Mouse (Mus musculus): ENCODE results near the gene Gng3. TPM values are rescaled to one million over a fixed set of nuclear protein-coding genes. Genes with fewer than 3 reads are reported as not detected.
A peak's percentile ranks its signal among the peaks of the same experiment; 100 is the strongest.
"Not testable (repeated sequence)": the region's sequence is repeated elsewhere in the genome, so short reads cannot be mapped to it uniquely, and the experiment has no call there.

Gene Gng3
- polyA plus RNA-seq, 1 experiment from 2014 or later = 2.9 TPM

DNA sequence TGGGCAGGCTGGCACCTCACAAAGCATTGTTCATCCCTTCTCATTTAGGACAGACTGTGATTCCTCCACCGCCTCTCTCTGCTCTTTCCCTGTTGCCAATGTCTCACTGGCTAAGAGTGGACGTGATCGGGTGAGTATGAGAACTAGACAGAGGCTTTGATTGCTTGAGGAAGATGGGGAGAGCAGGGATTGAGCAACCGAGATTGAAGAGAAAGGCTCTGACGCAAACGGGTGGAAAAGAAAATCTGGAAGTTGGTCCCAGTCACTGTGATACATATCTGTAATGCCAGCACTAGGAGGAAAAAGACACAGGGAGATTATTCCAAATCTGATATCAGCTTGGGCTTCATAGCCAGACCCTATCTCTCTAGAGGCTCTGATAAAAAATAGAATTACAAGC lies 4.0 kb upstream of the Gng3 start:
- ATAC-seq (ENCODE audit: insufficient number of reproducible peaks, low FRiP score) = no peak
- Histone ChIP-seq H3K36me3 (peaks cover 34% of the 10 kb centered on the region), H3K27ac (ENCODE audit: poor library complexity, severe bottlenecking) (no peak overlapping the region), H3K27me3 (replicated peaks) (no peaks in the 10 kb centered on the region), H3K9me3 (replicated peaks) (no peaks in the 10 kb centered on the region), H3K4me1 (replicated peaks) (peaks cover 28% of the 10 kb centered on the region), H3K4me3 (no peak overlapping the region), H3K9ac (no peak overlapping the region), H3K4me2 (no peak overlapping the region)
- whole genome bisulfite sequencing = 84% methylated on average over 6 of the region's 6 CpGs

DNA sequence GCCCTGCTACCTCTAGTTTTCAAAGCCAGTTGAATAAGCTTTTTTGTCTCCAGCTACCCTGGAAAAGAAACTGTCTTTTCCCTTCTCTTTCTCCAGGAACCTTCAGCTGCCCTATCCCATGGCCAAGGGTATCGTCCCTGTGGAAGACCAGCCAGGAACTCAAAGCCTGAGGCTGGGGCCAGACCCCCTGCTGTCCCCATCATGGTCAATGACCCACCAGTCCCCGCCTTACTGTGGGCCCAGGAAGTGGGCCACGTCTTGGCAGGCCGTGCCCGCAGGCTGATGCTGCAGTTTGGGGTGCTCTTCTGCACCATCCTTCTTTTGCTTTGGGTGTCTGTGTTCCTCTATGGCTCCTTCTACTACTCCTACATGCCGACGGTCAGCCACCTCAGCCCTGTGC lies 2.0 kb upstream of the Gng3 start:
- peak overlapping the region; percentile 58; the same call in 1 of the 2 replicates for H3K4me3 ChIP-seq
- ATAC-seq (ENCODE audit: insufficient number of reproducible peaks, low FRiP score) = no peak
- peaks cover 14% of the 10 kb centered on the region for H3K36me3 ChIP-seq
- H3K9ac ChIP-seq = peak overlapping the region; percentile 80; the same call in 1 of the 2 replicates
- H3K4me2 ChIP-seq = peak overlapping the region; percentile 82
- H3K27ac ChIP-seq (ENCODE audit: poor library complexity, severe bottlenecking) = no peak overlapping the region
- H3K9me3 ChIP-seq (replicated peaks) = no peaks in the 10 kb centered on the region
- H3K27me3 ChIP-seq (replicated peaks) = no peaks in the 10 kb centered on the region
- WGBS = 89% methylated on average over 7 of the region's 7 CpGs
- peaks cover 30% of the 10 kb centered on the region for H3K4me1 ChIP-seq (replicated peaks)

DNA sequence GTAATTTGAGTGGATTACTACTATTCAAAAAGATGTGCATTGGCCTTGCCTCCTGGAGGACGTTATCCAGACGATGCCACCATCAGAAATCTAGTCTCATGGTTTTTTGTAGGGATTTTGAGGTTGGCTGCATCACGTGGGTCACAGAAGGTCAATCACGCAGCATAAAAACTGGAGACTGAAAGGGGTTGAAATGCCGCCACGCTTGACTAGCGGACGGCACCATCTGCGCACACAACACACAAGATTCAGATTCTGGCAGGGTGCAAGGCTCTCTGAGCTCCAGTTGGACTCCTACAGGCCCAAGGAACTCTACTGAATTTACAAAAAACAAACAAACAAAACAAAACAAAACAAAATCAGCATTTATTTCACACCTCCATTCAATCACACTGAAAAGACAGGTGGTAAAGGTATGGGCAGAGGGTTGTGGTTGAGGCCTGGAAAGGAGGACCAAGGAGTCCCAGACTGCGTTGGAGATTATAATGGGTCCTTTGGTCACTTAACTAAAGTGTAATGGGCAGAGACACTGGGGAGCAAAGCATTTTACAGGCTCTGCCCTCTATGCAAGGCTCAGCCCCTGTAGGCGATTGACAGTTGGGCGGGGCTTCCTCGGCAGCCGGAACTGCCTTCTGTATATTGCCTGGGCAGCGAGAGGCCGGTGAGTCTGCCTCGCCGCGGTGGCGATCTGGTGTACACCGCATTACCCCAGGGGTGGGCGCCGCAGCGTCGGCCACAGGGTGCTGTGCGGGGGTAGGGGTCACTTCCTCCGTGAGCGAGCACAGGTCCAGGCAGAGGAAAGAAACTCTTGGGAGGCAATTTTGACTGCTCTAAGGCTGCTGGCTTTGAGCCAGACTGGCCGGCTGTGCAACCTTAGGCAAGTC lies 1.2 kb upstream of the Gng3 start:
- 0 out of 2 replicates have a peak, but pooled peaks cover 8% of the 10 kb centered on the region for H3K36me3 ChIP-seq
- no peaks in the 10 kb centered on the region for H3K9me3 ChIP-seq (replicated peaks)
- H3K4me1 ChIP-seq (replicated peaks) = peaks cover 30% of the 10 kb centered on the region
- ATAC-seq (ENCODE audit: insufficient number of reproducible peaks, low FRiP score) = peak; percentile 76
- peak overlapping the region; percentile 82 for H3K4me2 ChIP-seq
- peak overlapping the region; percentile 58 for H3K4me3 ChIP-seq
- no peak overlapping the region for H3K27ac ChIP-seq (ENCODE audit: poor library complexity, severe bottlenecking)
- WGBS = 21% methylated on average over 29 of the region's 29 CpGs
- H3K9ac ChIP-seq = peak overlapping the region; percentile 80
- no peaks in the 10 kb centered on the region for H3K27me3 ChIP-seq (replicated peaks)

DNA sequence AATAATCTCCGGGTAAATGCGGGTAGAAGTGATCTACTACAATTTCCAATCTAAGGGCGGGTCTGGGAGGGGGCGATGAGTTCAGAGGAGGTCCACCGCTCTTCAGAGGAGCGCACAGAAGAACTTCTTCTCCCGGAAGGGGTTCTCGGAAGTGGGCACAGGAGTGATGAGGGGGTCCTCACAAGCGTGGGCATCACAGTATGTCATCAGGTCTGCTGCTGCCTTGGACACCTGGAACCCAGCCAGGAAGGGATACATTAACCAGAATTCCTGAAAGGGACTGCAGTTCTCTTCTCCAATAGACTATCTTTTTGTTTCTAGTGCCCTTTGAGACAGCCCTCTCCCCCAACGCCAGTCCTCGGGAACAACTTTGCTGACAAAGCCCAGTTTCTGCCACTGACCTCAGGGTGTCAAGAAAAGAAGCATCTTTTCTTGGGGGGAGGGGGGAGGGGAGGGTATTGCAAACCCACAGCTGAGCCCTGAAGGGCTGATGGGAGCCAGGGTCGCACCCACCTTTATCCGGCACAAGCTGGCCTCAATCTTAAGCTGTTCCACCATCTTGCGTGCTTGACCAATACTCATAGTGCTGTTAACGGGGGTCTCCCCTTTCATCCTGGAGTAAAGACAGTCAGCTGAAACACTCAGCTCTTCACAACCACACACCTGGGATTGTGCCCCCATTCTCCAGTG lies 808 bp downstream of the Gng3 start:
- H3K27me3 ChIP-seq (replicated peaks) = no peaks in the 10 kb centered on the region
- WGBS = 18% methylated on average over 15 of the region's 15 CpGs
- no peaks in the 10 kb centered on the region for H3K9me3 ChIP-seq (replicated peaks)
- peaks cover 22% of the 10 kb centered on the region for H3K36me3 ChIP-seq
- peak overlapping the region; percentile 60 for H3K4me3 ChIP-seq
- H3K9ac ChIP-seq = peak overlapping the region; percentile 67
- peak overlapping the region; percentile 72 for H3K4me2 ChIP-seq
- H3K4me1 ChIP-seq (replicated peaks) = peaks cover 30% of the 10 kb centered on the region
- ATAC-seq (ENCODE audit: insufficient number of reproducible peaks, low FRiP score) = 0 out of 2 replicates have a peak, but pooled peaks have one; percentile 13
- peak overlapping the region; percentile 94 for H3K27ac ChIP-seq (ENCODE audit: poor library complexity, severe bottlenecking)

DNA sequence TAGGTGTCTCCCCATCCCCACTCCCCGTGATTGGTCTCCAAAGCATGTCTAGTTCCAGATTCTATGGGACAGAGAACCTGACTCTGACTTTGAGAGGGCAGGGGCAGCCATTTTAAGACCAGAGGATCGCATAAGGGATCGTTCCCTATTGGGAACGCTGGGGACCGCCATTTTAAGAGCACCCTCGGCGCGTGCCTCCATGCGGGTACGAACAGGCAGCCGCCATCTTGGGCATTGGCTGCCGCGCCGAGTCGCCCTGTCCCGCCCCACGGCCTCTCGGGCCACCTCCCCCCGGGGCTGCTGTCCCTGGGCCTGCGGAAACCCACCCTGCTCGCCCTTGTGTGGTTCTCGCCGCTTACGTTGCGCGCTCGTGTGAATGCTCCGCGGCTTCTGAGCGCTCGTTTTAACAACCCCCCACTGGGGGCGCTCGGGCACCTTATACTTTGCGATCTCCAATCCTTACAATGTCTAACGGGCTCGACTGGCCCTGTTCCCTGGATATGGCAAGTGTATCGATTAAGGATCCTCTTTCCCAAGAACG lies 1.7 kb downstream of the Gng3 start, which contains the start of gene Bscl2:
Bscl2 (plus strand) TSS at position 217 of the 541 bp plus-strand sequence.
- Histone ChIP-seq H3K4me2 (peak within 1 kb of the TSS; percentile 72), H3K4me3 (peak within 1 kb of the TSS; percentile 60), H3K9ac (peak within 1 kb of the TSS; percentile 67), H3K9me3 (replicated peaks) (no peaks in the 10 kb centered on the region), H3K27ac (ENCODE audit: poor library complexity, severe bottlenecking) (peak within 1 kb of the TSS; percentile 94), H3K4me1 (replicated peaks) (peaks cover 30% of the 10 kb centered on the region), H3K36me3 (peaks cover 26% of the 10 kb centered on the region), H3K27me3 (replicated peaks) (no peaks in the 10 kb centered on the region)
- peak; percentile 70 for ATAC-seq (ENCODE audit: insufficient number of reproducible peaks, low FRiP score)
- 2% methylated on average over 38 of the region's 38 CpGs for WGBS

- H3K4me3 ChIP-seq; H3K9me3 ChIP-seq (replicated peaks); H3K27ac ChIP-seq (ENCODE audit: poor library complexity, severe bottlenecking); H3K9ac ChIP-seq; ATAC-seq (ENCODE audit: insufficient number of reproducible peaks, low FRiP score); H3K27me3 ChIP-seq (replicated peaks); H3K4me2 ChIP-seq: not testable (repeated sequence)
- peaks cover 30% of the 10 kb centered on the region for H3K4me1 ChIP-seq (replicated peaks)
- peaks cover 35% of the 10 kb centered on the region for H3K36me3 ChIP-seq
- WGBS = 96% methylated on average over 10 of the region's 10 CpGs
Measured at GRCm38 (mm10) chr19:8836327-8836726, 2.7 kb downstream of the Gng3 start.

DNA sequence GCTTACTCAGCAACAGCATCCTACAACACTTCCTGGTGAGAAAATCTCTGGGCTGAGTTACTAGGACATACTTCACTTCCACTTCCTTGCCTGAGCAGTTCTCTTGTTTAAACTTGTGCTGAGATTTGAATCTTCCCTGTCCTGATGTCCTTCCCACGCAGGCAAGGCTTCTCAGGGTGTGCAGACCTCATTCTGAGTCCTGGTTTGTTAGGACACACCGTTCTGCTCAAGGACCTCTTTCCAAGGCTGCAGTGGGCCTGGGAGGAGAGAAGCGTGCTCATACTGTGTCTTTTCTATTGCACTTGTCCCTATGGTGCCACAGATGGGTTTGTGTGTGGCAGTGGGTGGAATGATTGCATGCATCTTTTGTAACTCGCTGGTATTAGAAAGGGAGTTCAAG lies 6.0 kb downstream of the Gng3 start:
- Histone ChIP-seq H3K4me3 (no peak overlapping the region), H3K9me3 (replicated peaks) (no peaks in the 10 kb centered on the region), H3K4me1 (replicated peaks) (peaks cover 2% of the 10 kb centered on the region; the same call in 1 of the 2 replicates), H3K27me3 (replicated peaks) (no peaks in the 10 kb centered on the region), H3K9ac (no peak overlapping the region), H3K4me2 (no peak overlapping the region), H3K36me3 (peaks cover 69% of the 10 kb centered on the region), H3K27ac (ENCODE audit: poor library complexity, severe bottlenecking) (no peak overlapping the region)
- WGBS = 91% methylated on average over 4 of the region's 4 CpGs
- ATAC-seq (ENCODE audit: insufficient number of reproducible peaks, low FRiP score) = no peak

- H3K27ac ChIP-seq (ENCODE audit: poor library complexity, severe bottlenecking) = no peak overlapping the region
- no peak overlapping the region for H3K9ac ChIP-seq
- H3K9me3 ChIP-seq (replicated peaks) = no peaks in the 10 kb centered on the region
- H3K4me1 ChIP-seq (replicated peaks) = no peaks in the 10 kb centered on the region
- peaks cover 86% of the 10 kb centered on the region for H3K36me3 ChIP-seq
- H3K27me3 ChIP-seq (replicated peaks) = no peaks in the 10 kb centered on the region
- WGBS = 85% methylated on average over 11 of the region's 11 CpGs
- no peak overlapping the region for H3K4me2 ChIP-seq
- no peak for ATAC-seq (ENCODE audit: insufficient number of reproducible peaks, low FRiP score)
- no peak overlapping the region for H3K4me3 ChIP-seq
Measured at GRCm38 (mm10) chr19:8831262-8831661, 7.7 kb downstream of the Gng3 start.

- WGBS = 96% methylated on average over 8 of the region's 8 CpGs
- H3K9ac ChIP-seq = no peak overlapping the region
Measured at GRCm38 (mm10) chr19:8830664-8831063, 8.3 kb downstream of the Gng3 start.

GRCm38 (mm10) chr19:8829660-8830059 lies 9.3 kb downstream of the Gng3 start, which contains the start of gene AC129217.1:
Gene AC129217.1, plus strand, starts transcription at chr19:8829773.
- no peaks in the 10 kb centered on the region for H3K27me3 ChIP-seq (replicated peaks)
- no peak for ATAC-seq (ENCODE audit: insufficient number of reproducible peaks, low FRiP score)
- no peak within 1 kb of the TSS for H3K27ac ChIP-seq (ENCODE audit: poor library complexity, severe bottlenecking)
- peaks cover 97% of the 10 kb centered on the region for H3K36me3 ChIP-seq
- no peak within 1 kb of the TSS for H3K4me2 ChIP-seq
- H3K4me1 ChIP-seq (replicated peaks) = no peaks in the 10 kb centered on the region
- WGBS = 88% methylated on average over 8 of the region's 8 CpGs
- H3K9me3 ChIP-seq (replicated peaks) = no peaks in the 10 kb centered on the region
- no peak within 1 kb of the TSS for H3K4me3 ChIP-seq
- no peak within 1 kb of the TSS for H3K9ac ChIP-seq

More at GRCm38 (mm10) chr19:8830664-8831063, 8.3 kb downstream of the Gng3 start:
- no peaks in the 10 kb centered on the region for H3K9me3 ChIP-seq (replicated peaks)
- H3K27me3 ChIP-seq (replicated peaks) = no peaks in the 10 kb centered on the region
- H3K4me3 ChIP-seq = no peak overlapping the region
- no peak overlapping the region for H3K4me2 ChIP-seq
- H3K27ac ChIP-seq (ENCODE audit: poor library complexity, severe bottlenecking) = no peak overlapping the region
- no peaks in the 10 kb centered on the region for H3K4me1 ChIP-seq (replicated peaks)
- ATAC-seq (ENCODE audit: insufficient number of reproducible peaks, low FRiP score) = no peak
- H3K36me3 ChIP-seq = peaks cover 91% of the 10 kb centered on the region

DNA sequence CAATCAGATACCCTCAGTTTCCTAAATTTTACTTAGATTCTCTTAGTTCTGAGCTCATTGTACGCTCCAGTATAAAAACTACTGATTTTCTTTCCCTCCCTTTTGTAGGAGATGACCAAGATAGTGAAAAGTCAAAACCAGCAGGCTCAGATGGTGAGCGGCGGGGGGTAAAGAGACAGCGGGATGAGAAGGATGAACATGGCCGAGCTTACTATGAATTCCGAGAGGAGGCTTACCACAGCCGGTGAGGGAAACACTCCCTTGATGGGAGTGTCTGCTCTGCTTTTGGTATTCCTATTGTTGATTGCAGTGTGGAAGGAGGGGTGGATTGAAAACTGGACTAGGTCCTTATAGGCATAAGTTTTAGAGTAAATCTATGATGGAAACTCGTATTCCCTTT lies 16.3 kb downstream of the Gng3 start:
- H3K4me1 ChIP-seq (replicated peaks) = peaks cover 18% of the 10 kb centered on the region
- no peaks in the 10 kb centered on the region for H3K27me3 ChIP-seq (replicated peaks)
- 0 out of 2 replicates have a peak overlapping the region, but pooled peaks have one; percentile 46 for H3K9ac ChIP-seq
- H3K4me3 ChIP-seq = peak overlapping the region; percentile 97
- H3K27ac ChIP-seq (ENCODE audit: poor library complexity, severe bottlenecking) = no peak overlapping the region
- WGBS = 73% methylated on average over 8 of the region's 8 CpGs
- H3K4me2 ChIP-seq = peak overlapping the region; percentile 48
- no peak for ATAC-seq (ENCODE audit: insufficient number of reproducible peaks, low FRiP score)
- H3K9me3 ChIP-seq (replicated peaks) = no peaks in the 10 kb centered on the region
- peaks cover 49% of the 10 kb centered on the region for H3K36me3 ChIP-seq
